Mouse (Mus musculus) activated CD4-positive, CD25-positive, alpha-beta regulatory T cell, adult 4 months (primary cell): Measurements from ENCODE around the gene Dzip1l. TPM values are rescaled to one million over a fixed set of nuclear protein-coding genes. Genes with fewer than 3 reads are reported as not detected.

Experiments
- polyA plus RNA-seq, 2 experiments: library from polyadenylated mRNA; unstranded; fragments of 100-300 nt; shearing (Covaris generic); gene quantifications; one replicate each; pipeline ENCODE4 v1.2.1; 2017

Dzip1l gene
- polyA plus RNA-seq, 2 experiments from 2014 or later: 0.13 TPM; not detected in 1

Other genes with a start within 250 kb of the Dzip1l start
- not detected for gene Mras, start 192.1 kb upstream of the Dzip1l start, polyA plus RNA-seq
- gene Nme9, start 178.0 kb upstream of the Dzip1l start, polyA plus RNA-seq: not detected
- 10 to 100 TPM; 24.0 to 27.4 TPM for gene Armc8, start 60.6 kb upstream of the Dzip1l start, polyA plus RNA-seq
- gene Dbr1, start 53.7 kb upstream of the Dzip1l start, polyA plus RNA-seq: 10 to 100 TPM; 18.4 to 23.7 TPM
- gene A4gnt, start 17.0 kb upstream of the Dzip1l start, polyA plus RNA-seq: not detected
- not detected for gene Cldn18, start 87.8 kb downstream of the Dzip1l start, polyA plus RNA-seq
- not detected for gene Sox14, start 246.7 kb downstream of the Dzip1l start, polyA plus RNA-seq